Mouse (Mus musculus): ENCODE results near the gene Adcy3.

The Adcy3 gene

DNA sequence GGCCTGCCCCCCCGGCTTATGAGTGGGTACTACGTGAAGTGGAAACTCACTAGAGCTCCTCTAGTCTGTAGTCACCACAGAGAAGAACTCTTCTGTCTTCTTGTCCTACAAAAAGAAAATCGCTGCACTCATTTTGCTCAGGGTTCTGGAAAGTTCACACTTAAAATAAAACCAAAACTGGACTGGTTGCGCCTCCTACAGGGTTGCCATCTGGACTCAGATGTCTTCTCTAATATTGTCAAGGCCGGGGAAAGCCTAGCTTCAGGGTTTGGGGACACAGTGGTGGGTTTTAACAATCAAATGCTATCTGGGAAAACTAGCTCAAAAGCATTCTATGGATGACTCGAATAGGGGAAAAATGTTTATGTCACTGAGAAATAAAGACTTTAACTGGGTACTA is 116.9 kb downstream of the Adcy3 start:
- peak; percentile 73 to 76 for DNase-seq

DNA sequence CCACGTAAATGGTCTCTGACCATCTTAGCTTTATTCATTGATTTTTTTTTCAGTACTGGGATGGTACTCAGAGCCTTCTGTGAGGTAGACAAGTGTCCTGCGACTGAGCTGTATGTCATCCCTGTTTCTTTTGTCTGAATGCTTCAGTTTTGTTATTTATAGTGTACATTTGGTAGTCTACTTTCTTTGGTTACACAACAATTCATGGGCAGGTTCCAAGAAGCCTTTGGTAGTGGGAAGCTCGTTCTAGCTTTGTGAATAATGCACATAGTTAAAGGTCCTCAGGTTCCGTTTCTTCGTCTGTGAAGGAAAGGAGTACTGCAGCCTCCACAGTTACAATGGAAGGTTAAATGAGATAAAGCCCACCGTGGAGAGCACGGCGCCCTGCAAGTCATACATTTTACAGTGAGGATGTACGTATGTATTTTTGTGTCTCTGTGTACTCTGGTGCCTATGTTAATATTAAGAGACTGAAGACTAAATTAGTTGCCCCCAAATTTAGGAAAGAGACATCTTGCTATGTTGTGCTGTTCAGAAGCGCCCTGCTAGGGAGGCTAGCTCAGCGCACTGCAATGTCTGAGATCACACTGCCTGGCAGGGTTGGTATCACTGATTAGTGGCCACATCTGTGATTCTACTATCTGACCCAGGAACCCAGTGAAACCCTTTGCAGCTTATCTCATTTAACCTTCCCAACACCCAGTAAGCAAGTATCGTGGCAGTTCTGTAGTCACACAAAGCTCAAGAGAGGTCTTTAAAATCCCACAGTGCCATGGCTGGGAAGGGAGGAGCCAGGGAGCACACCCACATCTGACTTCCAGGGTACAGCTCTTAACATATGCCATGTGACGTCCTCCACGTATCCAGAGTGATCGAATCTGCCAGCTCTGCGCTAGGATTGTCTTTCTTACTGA is 120.1 kb downstream of the Adcy3 start:
- no peak for DNase-seq
